Mouse (Mus musculus) CD4-positive, CD25-positive, alpha-beta regulatory T cell (primary cell): Measurements from ENCODE around the gene Olfr267. TPM values are rescaled to one million over a fixed set of nuclear protein-coding genes. Genes with fewer than 3 reads are reported as not detected.

Experiments
- polyA plus RNA-seq: library from polyadenylated mRNA; unstranded; fragments of 100-300 nt; shearing (Covaris generic); gene quantifications from one replicate; pipeline ENCODE4 v1.2.1, GENCODE M21; 2017

Gene Olfr267
- not detected for polyA plus RNA-seq

DNA sequence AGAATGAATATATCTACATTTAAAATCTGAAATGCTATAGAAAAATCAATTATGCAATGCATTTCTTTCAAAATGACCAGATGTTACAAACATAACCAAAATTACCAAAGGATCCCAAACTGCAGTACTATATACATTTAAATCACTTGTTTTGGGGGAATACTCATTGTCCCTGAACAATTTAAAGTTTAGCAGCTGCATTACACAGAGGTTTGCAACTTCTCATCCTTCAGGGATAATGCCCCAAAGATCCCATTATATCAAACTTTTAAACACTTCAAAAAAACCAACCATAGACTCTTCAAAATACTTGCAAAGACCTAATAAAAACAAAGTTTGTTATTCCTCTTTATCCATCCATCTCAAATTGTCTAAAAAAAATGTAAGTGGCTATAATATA is at the start of gene Olfr267:
TSS of gene Olfr267 (minus strand) at position 101 of the 400 bp plus-strand sequence.

Other genes starting within 250 kb of the Olfr267 start
- 0.05 TPM for gene Lpar1, start 233.8 kb downstream of the Olfr267 start, polyA plus RNA-seq
- gene Ecpas, start 125.0 kb upstream of the Olfr267 start, polyA plus RNA-seq = 58.6 TPM
- not detected for gene Zkscan16, start 155.9 kb upstream of the Olfr267 start, polyA plus RNA-seq
- gene Ptgr1, start 199.4 kb upstream of the Olfr267 start, polyA plus RNA-seq = 0.68 TPM
- gene Dnajc25, start 207.3 kb upstream of the Olfr267 start, polyA plus RNA-seq = 6.7 TPM
- 9.6 TPM for gene Gm20503, start 215.5 kb upstream of the Olfr267 start, polyA plus RNA-seq
- gene Gng10, start 247.4 kb upstream of the Olfr267 start, polyA plus RNA-seq = 126 TPM